Mouse (Mus musculus): ENCODE data around the gene Faah. TPM values are rescaled to one million over a fixed set of nuclear protein-coding genes. Genes with fewer than 3 reads are reported as not detected.
A peak's percentile ranks its signal among the peaks of the same experiment; 100 is the strongest.

The Faah gene
- polyA plus RNA-seq, 1 experiment: 34.7 TPM

DNA sequence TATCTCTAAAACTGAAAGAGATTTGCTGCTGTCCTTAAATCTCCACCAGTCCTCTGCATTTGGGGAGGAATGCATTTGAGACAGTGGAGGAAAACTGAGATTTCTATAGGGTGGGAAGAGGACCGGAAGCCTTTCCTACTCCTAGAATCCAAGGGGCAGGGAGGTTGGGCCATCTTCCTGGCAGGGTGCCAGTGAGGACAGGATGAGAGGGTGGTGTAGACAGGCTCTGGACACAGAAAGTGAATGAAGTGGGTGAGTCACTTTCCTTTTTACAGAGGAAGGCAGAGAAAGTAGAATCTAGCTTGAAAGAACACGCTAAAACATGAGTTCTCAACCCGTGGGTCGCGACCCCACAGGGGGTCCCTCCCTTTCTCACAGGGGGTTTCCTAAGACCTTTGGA lies 53.3 kb downstream of the Faah start:
- Histone ChIP-seq H3K27me3 (replicated peaks; ENCODE audit: control insufficient read depth, insufficient read depth, low read length) (peaks cover 7% of the 10 kb centered on the region), H3K27ac (ENCODE audit: insufficient read depth, low read depth, low read length) (no peak overlapping the region), H3K4me3 (ENCODE audit: insufficient read depth, low read depth, low read length) (no peak overlapping the region), H3K4me1 (ENCODE audit: control insufficient read depth, insufficient read depth, low read length) (peaks cover 2% of the 10 kb centered on the region; the same call in 1 of the 2 replicates), H3K36me3 (ENCODE audit: control insufficient read depth, insufficient read depth, low read length) (no peaks in the 10 kb centered on the region)
- WGBS: 16% methylated on average over 5 of the region's 5 CpGs
- TF ChIP-seq POLR2A (IDR thresholded peaks at IDR 0.05; ENCODE audit: low read depth, low read length) (no peak), CTCF (conservative IDR thresholded peaks at IDR 0.05; ENCODE audit: insufficient read depth, insufficient read length, low read depth, low read length) (no peak)
- DNase-seq: no peak

DNA sequence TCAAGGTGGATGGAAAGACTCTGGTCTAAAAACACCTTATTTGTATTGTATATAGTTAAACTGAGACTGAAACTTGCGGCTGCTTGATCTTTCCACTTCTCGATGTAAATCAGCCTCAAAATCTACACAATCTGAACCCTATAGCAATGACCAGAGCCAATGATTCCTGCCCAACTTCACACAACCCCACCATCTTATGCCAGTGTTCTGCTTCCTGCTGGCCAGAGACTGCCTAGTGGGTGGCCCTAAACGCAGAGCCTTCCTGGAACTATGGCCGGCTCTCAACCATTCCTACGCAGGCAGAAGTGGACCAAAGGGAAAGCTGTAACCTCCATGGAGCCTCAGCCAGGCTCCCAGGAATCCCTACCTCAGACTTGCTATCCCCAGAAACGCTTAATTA lies 54.0 kb downstream of the Faah start:
- DNase-seq: no peak
- 43% methylated on average over 6 of the region's 6 CpGs for WGBS
- peaks cover 7% of the 10 kb centered on the region for H3K27me3 ChIP-seq (replicated peaks; ENCODE audit: control insufficient read depth, insufficient read depth, low read length)
- H3K4me3 ChIP-seq (ENCODE audit: insufficient read depth, low read depth, low read length): no peak overlapping the region
- no peaks in the 10 kb centered on the region for H3K36me3 ChIP-seq (ENCODE audit: control insufficient read depth, insufficient read depth, low read length)
- no peak overlapping the region for H3K27ac ChIP-seq (ENCODE audit: insufficient read depth, low read depth, low read length)
- H3K4me1 ChIP-seq (ENCODE audit: control insufficient read depth, insufficient read depth, low read length): peaks cover 2% of the 10 kb centered on the region; the same call in 1 of the 2 replicates
- TF ChIP-seq CTCF (conservative IDR thresholded peaks at IDR 0.05; ENCODE audit: insufficient read depth, insufficient read length, low read depth, low read length) (no peak), POLR2A (IDR thresholded peaks at IDR 0.05; ENCODE audit: low read depth, low read length) (no peak)

DNA sequence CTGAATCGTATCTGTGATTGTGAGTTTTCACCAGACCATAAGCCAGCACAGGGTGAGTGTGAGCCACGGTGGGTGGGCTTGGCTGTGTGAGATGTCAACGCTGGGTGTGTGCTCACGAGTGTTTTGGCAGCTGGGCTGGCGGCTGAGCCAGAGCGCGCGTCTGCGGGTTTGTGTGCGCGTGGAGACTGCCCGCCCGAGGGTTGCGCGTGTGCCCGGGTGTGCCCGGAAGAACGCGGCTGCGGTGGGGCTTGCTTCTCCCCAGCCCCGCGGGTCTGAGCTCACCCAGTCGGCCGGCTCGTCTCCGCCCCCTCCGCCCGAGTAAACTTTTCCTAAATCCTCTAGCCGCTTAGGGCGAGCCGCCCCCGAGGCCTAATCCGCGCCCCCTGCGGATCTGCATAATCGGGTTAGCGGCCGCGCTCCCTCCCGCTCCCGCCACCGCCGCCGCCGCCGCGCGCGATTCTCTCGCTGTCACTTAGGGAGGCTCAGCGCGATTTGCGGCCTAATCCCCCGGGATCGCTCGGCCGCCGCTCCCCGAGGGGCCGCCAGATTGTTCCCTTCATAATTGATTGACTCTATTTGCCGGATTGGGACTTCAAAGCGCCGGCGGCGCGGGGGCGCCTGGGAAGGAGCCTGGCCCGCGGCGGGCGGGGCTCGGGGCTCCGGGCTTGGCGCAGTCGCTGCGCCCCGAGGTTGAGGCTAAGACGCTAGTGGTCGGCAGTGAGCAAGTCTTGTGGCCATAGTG lies 54.9 kb downstream of the Faah start:
- H3K4me1 ChIP-seq (ENCODE audit: control insufficient read depth, insufficient read depth, low read length): peaks cover 2% of the 10 kb centered on the region; the same call in 1 of the 2 replicates
- no peak overlapping the region for H3K27ac ChIP-seq (ENCODE audit: insufficient read depth, low read depth, low read length)
- peak overlapping the region; percentile 51 for H3K4me3 ChIP-seq (ENCODE audit: insufficient read depth, low read depth, low read length)
- peak; percentile 21 for DNase-seq
- under 1% methylated on average over 79 of the region's 79 CpGs for WGBS
- peaks cover 7% of the 10 kb centered on the region for H3K27me3 ChIP-seq (replicated peaks; ENCODE audit: control insufficient read depth, insufficient read depth, low read length)
- H3K36me3 ChIP-seq (ENCODE audit: control insufficient read depth, insufficient read depth, low read length): no peaks in the 10 kb centered on the region
- no peak for TF ChIP-seq POLR2A (IDR thresholded peaks at IDR 0.05; ENCODE audit: low read depth, low read length)
- TF ChIP-seq CTCF (conservative IDR thresholded peaks at IDR 0.05; ENCODE audit: insufficient read depth, insufficient read length, low read depth, low read length): no peak

DNA sequence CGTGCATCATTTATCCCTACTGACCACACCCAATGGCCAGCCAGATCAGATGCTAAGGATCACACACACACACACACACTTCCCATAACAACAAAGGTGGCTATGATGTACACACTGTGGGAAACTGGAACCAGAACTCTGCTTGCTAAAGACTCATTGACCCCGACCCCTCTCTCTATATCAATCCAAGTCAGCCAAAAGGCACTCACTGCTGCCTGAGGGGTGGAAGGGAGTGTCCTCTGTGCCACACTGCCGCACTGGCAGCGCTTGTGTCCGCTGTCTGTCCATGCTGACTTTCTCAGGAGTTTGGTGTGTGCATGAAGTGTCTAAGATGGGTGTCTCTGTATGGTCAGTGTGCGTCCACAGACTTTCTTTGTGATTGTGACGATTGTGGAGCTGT lies 55.7 kb downstream of the Faah start:
- Histone ChIP-seq H3K27me3 (replicated peaks; ENCODE audit: control insufficient read depth, insufficient read depth, low read length) (peaks cover 7% of the 10 kb centered on the region), H3K4me1 (ENCODE audit: control insufficient read depth, insufficient read depth, low read length) (peaks cover 2% of the 10 kb centered on the region; the same call in 1 of the 2 replicates), H3K4me3 (ENCODE audit: insufficient read depth, low read depth, low read length) (no peak overlapping the region), H3K36me3 (ENCODE audit: control insufficient read depth, insufficient read depth, low read length) (no peaks in the 10 kb centered on the region), H3K27ac (ENCODE audit: insufficient read depth, low read depth, low read length) (no peak overlapping the region)
- no peak for TF ChIP-seq CTCF (conservative IDR thresholded peaks at IDR 0.05; ENCODE audit: insufficient read depth, insufficient read length, low read depth, low read length)
- no peak for TF ChIP-seq POLR2A (IDR thresholded peaks at IDR 0.05; ENCODE audit: low read depth, low read length)
- DNase-seq: no peak
- WGBS: 19% methylated on average over 7 of the region's 7 CpGs

DNA sequence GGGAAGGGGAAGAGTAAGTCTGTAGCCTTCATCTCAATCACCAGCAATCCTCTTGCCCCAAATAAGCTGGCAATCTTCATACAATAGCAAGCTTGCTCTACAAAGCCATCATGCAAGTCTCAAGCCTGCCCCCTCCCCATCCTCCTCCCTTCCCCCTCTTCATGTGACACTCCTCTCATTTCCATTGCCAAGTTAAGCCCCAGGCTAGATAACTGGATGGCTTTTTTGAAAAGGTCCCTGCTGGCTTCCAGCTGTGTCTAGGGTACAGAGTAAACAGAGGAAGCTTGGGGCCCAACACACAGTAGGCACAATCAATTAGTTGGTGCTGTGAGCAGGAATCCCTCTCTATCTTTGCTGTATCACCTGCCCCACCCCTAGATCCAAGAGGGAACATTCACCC lies 58.2 kb downstream of the Faah start:
- Histone ChIP-seq H3K4me1 (ENCODE audit: control insufficient read depth, insufficient read depth, low read length) (peaks cover 2% of the 10 kb centered on the region; the same call in 1 of the 2 replicates), H3K27ac (ENCODE audit: insufficient read depth, low read depth, low read length) (no peak overlapping the region), H3K4me3 (ENCODE audit: insufficient read depth, low read depth, low read length) (no peak overlapping the region), H3K27me3 (replicated peaks; ENCODE audit: control insufficient read depth, insufficient read depth, low read length) (peaks cover 7% of the 10 kb centered on the region), H3K36me3 (ENCODE audit: control insufficient read depth, insufficient read depth, low read length) (no peaks in the 10 kb centered on the region)
- no peak for DNase-seq
- no peak for TF ChIP-seq CTCF (conservative IDR thresholded peaks at IDR 0.05; ENCODE audit: insufficient read depth, insufficient read length, low read depth, low read length)
- no peak for TF ChIP-seq POLR2A (IDR thresholded peaks at IDR 0.05; ENCODE audit: low read depth, low read length)

DNA sequence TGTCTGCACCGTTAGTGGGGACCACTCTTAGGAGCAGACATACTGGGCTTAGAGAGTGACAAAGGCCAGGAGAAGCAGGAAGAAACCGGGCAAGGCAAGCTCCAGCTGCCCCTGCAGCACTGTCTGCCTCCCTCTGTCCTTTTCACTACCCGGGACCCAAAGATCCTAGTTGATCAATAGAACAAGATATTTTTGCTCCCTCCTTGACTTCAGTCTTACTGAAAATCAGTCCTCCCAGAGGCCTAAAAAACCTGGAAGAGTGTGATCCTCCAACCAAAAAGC lies 62.3 kb downstream of the Faah start:
- 16% methylated on average over 3 of the region's 3 CpGs for WGBS
- no peak overlapping the region for H3K4me3 ChIP-seq (ENCODE audit: insufficient read depth, low read depth, low read length)
- no peak overlapping the region for H3K27ac ChIP-seq (ENCODE audit: insufficient read depth, low read depth, low read length)
- TF ChIP-seq CTCF (conservative IDR thresholded peaks at IDR 0.05; ENCODE audit: insufficient read depth, insufficient read length, low read depth, low read length): no peak
- H3K27me3 ChIP-seq (replicated peaks; ENCODE audit: control insufficient read depth, insufficient read depth, low read length): no peaks in the 10 kb centered on the region
- no peak for DNase-seq
- H3K36me3 ChIP-seq (ENCODE audit: control insufficient read depth, insufficient read depth, low read length): no peaks in the 10 kb centered on the region
- H3K4me1 ChIP-seq (ENCODE audit: control insufficient read depth, insufficient read depth, low read length): no peaks in the 10 kb centered on the region

DNA sequence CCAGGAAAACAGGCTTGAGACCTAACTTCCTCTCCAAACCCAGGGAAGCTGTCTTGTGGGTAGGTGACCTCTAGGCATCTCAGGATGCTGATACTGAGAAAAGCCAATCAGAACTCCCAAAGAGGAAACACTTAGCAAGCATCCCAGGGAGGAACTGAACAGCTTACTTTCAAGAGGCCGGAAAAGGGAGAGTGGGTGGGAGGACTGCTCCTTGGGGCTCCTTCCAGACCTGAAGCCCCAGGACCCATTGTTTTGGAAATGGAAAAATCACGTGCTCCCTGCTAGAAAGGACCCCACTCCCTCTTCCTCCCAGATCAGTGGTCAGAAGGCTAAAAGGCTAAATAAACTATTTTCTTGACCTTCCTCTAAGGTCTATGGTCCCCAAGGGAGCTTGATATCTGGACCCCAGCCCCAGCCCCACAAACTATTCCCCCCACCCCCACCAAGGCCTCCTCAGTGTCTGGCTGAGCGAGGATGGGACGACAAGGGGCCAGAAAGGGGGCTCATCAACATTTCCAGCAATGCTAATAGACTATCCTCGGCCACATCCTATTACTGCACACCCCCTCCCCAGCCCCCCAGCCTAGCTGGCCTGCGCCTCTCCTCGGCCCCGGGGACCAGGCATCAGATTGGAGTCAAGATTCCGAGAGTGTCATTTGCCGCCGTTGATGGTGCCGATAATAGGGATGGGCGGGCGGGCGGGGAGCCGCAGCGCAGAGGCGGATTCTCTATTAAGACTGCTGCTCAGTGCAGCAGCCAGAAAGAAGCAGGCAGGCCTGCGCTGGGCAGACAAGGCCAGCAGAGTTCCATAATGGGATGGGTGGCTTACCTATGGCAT lies 62.9 kb downstream of the Faah start:
- TF ChIP-seq POLR2A (IDR thresholded peaks at IDR 0.05; ENCODE audit: low read depth, low read length) (no peak), CTCF (conservative IDR thresholded peaks at IDR 0.05; ENCODE audit: insufficient read depth, insufficient read length, low read depth, low read length) (no peak)
- no peak overlapping the region for H3K27ac ChIP-seq (ENCODE audit: insufficient read depth, low read depth, low read length)
- no peak for DNase-seq
- H3K4me3 ChIP-seq (ENCODE audit: insufficient read depth, low read depth, low read length): no peak overlapping the region
- H3K4me1 ChIP-seq (ENCODE audit: control insufficient read depth, insufficient read depth, low read length): no peaks in the 10 kb centered on the region
- no peaks in the 10 kb centered on the region for H3K36me3 ChIP-seq (ENCODE audit: control insufficient read depth, insufficient read depth, low read length)
- 14% methylated on average over 19 of the region's 19 CpGs for WGBS
- H3K27me3 ChIP-seq (replicated peaks; ENCODE audit: control insufficient read depth, insufficient read depth, low read length): no peaks in the 10 kb centered on the region
